Mouse (Mus musculus): ENCODE measurements around the gene Kctd4.

DNA sequence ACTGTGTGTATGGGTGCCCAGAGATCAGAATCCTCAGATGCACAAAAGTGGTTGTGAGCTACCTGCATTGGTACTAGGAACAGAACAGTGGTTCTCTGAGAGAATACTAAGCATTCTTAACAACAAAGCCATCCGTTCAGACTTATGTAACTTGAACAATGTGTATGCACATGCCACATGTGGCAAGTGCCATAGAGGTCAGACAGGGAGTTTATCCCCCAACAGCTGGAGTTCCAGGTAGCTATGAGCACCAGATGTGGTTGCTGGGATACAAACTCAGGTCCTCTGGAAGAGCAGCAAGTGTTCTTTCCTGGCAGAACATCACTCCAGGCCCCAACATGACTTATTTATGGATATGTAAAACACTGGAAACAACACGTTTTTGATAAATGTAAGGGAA is 1.8 kb upstream of the Kctd4 start:
- TF ChIP-seq EP300 (IDR thresholded peaks at IDR 0.05; ENCODE audit: insufficient read depth, low read depth, low read length) (no peak), POLR2A (IDR thresholded peaks at IDR 0.05; ENCODE audit: insufficient read depth, low read length) (no peak), CTCF (IDR thresholded peaks at IDR 0.05; ENCODE audit: low read depth, low read length) (no peak)

All from ES-Bruce4 (cell line).